Mouse (Mus musculus) megakaryocyte, adult 5-6 weeks (primary cell): ENCODE results near the gene Cops7a. TPM values are rescaled to one million over a fixed set of nuclear protein-coding genes. Genes with fewer than 3 reads are reported as not detected.
A peak's percentile ranks its signal among the peaks of the same experiment; 100 is the strongest.

Experiments
- ATAC-seq: 2 replicates; pipeline ENCODE4 v1.8.0; 2016; ENCODE audit warnings: mild to moderate bottlenecking, inconsistent platforms; ENCODE audit not compliant: poor library complexity, severe bottlenecking
- total RNA-seq, 2 experiments: library from RNA; stranded (forward) in 1 of 2; stranded (reverse) in 1 of 2; fragments of 153-499, 151-499 nt in 1 of 2; fragments of 221-1000, 200-1000 nt in 1 of 2; gene quantifications; 2 replicates each; pipeline versions ENCODE4 v1.2.3 to v1.2.4; 2015 to 2017

The Cops7a gene
- total RNA-seq, 2 experiments from 2014 or later = 25.7 to 35.4 TPM

DNA sequence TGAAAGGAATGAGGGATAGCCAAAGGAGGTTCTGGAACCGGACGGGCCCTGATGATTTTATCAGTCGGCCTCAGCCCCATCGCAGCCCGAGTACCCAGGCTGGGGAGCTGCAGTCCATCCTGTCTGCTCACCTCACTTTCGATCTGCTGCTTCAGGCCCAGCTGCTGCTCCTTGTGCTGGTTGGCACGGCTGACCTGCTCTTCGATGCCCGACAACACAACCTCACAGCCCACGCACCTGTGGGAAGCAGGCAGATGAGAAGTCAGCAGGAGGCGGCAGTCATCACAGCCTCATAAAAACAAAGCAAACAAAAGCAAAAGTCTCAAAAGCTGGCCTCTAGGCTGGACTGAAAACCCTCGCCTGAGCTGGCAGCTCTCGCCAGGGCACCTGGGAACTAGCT, 5.4 kb downstream of the Cops7a start:
- no peak for ATAC-seq

DNA sequence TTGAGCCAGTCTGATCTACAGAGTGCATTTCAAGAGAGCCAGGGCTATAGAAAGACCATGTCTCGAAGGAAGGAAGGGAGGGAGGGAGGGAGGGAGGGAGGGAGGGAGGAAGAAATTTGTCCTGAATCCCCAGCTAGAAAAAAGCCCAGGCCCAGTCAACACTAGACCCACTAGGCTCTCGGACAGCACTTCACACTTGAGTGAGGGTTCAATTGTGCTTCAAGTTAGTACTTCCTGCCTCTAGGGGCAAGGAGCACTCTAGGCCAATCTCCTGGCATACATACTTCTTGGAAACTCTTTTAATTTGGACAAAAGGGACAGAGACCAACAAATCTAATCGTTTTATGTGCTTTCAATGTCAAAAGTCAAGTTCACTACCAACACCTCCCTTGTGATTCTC, 7.2 kb downstream of the Cops7a start:
- ATAC-seq = no peak

DNA sequence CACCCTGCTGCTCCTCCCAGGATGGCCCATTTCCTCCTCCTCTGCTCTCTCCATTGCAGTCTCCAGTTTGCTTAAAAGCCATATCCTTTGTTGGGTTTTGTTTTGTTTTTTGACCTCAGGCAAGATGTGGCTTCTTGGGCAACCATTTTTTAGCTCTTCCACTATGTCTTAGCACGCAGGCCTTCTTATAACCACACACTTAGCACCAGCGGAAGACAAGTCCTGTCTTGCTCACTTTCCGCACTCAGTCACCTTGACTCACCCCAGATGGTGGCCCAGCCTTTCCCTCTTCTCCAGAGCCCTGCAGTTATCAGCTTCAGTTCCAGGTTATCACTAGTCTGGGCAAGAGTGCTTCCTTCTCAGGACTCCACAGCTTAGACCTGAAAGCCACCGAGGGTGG, 10.1 kb downstream of the Cops7a start:
- no peak for ATAC-seq

DNA sequence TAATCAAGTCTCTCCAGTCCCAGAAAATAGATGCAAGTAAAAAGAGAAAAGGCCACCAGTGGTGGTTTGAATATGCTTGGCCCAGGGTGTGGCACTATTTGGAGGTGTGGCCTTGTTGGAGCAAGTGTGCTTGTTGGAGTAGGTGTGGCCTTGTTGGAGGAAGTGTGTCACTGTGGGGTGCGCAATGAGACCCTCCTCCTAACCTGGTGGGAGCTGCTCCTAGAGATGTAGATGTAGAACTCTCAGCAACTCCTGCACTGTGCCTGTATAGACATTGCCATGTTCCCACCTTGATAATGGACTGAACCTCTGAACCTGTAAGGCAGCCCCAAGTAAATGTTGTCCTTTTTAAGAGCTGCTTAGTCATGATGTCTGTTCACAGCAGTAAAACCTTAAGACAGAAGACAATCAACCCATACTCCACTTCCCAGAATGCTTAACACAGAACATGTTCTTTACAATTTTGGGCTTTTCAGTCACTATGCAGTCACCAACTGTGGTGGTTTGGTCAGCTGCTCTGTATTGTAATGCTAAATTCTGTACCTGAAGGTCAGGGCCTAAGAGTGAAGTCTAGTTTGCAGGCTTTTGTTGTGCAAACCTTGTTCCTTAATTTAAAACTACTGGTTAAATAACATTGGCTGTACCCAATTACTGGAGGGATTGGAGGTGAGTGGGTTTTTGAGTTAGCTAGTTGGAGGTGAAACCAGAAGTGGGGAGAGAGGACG, 11.2 kb downstream of the Cops7a start:
- no peak for ATAC-seq

DNA sequence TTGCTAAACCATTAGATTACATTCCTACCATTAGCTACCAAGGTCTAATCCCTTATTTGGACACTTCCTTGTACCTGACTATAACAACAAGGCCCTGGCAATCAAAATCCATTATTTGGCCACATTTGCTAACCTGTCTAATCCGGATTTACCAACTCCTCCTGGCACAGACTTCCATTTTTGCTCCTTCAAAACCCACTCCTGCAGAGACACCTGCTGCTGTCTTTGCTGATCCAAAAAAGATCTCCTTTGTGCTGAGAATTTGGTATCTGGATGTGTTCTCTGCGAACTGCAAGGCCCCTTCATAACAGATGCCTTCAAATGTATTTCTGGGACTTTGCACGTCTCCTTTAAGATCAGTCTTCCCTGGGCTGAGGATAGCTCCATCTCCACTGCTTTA, 21.8 kb downstream of the Cops7a start:
- ATAC-seq = no peak

DNA sequence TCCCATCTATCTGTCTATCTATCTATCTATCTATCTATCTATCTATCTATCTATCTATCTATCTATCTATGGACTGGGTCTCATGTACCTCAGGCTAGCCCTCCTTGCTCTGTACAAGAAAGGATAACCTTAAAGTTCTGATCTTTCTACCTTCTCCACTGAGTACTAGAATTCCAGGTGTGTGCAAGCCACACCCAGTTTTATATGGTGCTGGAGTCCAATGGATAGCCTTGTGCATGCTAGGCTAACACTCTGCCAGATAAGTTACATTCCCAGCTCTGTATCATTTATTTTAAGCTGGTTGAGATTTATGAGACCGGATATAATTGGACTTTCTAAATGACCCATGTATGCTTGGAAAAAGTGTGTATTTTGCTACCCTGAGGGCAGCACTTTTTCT, 23.7 kb downstream of the Cops7a start:
- ATAC-seq = no peak

DNA sequence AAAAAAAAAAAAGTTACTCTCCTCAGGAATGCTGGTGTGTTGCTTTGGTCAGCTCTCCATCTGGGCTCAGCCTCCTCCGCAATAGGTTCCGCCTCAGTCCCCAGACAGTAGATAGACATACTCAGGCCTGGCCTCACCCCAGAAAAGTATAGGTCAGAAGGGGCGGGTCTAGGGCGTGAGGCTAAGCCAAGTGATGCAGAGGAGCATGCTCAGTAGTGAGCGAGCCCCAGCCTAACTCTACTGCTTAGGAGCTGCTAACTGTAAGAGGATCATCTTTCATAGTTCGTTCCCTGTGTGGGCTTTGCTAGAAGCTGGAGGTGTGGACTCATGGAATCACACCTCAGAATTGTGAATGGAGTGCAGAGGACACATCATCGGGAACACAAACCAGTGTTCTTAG, 26.8 kb downstream of the Cops7a start:
- no peak for ATAC-seq

DNA sequence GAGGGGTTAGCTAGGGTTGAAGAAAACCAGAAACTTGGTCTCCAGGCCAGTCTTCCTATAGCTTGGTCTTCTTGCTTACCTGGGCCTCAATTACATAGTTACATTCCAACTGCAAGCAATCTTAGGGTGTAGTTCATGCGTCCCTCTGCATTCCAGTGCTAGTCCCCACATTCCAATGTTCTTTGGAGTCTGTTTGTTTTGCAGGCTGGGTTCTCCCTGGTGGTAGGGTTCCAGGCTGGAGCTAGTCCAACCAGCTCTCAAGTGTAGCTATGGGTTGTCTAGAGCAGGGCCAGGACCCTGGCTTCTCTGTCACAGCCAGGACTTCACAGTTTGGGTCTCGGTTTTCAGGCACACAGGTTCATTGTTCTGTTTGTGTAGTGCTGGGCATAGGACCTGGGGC, 27.8 kb downstream of the Cops7a start:
- no peak for ATAC-seq

DNA sequence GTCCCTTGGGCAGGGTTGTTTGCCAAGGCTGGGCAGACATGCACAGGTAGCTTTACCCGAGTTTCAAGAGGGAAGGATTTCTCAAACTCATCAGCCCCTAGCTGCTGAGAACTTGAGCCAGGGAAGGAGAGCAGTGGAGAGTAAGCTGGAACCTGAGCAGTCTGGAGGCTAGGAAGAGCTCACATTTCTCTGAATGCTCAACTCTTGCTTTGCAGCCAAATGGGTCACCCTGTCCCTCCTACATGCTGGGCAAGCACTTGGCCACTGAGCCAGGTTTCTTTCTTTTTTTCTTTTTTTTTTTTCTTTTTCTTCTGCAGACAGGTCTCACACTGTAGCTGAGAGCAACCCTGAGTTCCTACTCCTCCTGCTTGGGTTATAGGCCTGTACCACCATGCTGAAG, 28.7 kb downstream of the Cops7a start:
- no peak for ATAC-seq

DNA sequence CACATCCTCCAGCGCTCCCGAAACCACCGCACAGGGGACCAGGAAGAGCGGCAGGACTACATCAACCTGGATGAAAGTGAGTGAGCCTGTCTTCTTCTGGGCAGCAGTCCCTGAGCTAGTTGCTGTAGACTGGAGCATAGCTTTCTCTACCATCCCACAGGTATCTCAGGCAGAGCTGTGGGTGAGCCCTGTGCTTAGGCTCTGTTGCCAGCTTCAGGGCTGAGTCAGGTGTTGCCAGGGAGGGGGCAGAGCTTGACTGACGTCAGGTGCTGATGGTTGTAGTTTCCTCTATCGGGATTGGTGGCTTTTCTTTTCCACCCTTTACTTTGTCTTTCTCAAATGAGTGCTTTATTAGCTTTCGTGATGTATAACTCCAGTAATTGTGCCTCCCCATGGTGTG, 30.7 kb downstream of the Cops7a start:
- no peak for ATAC-seq

DNA sequence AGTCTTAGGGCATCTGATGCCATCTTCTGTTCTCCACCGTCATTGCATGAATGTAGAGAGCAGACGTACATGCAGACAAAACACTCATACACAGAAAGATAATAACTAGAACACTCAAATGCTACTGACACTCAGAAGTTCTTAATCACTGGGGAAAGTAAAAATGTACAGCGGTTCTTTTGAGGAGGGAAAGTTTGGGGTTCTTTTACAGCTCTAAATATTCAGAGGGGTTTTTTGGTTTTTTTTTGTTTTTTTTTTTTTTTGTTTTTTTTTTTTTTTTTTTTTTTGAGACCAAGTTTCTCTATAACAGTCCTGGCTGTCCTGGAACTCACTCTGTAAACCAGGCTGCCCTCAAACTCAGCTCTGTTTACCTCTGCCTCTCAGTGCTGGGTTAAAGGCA, 32.2 kb downstream of the Cops7a start:
- no peak for ATAC-seq

DNA sequence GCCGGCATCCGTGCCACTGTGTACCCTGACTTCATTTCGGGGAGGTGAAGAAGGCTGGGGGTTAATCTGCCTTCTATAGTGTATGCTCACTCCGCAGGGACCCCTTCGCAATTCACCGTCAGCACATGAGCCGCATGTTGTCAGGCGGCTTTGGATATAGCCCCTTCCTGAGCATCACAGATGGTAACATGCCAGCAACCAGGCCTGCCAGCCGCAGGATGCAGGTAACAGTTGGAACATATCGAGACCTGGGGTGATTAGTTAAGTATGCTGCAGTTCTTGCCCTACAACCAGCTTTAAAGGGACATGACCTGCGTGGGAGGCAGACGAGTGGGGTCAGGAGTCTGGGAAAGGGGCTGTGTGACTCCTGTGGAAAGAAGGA, 33.0 kb downstream of the Cops7a start:
- ATAC-seq = no peak

DNA sequence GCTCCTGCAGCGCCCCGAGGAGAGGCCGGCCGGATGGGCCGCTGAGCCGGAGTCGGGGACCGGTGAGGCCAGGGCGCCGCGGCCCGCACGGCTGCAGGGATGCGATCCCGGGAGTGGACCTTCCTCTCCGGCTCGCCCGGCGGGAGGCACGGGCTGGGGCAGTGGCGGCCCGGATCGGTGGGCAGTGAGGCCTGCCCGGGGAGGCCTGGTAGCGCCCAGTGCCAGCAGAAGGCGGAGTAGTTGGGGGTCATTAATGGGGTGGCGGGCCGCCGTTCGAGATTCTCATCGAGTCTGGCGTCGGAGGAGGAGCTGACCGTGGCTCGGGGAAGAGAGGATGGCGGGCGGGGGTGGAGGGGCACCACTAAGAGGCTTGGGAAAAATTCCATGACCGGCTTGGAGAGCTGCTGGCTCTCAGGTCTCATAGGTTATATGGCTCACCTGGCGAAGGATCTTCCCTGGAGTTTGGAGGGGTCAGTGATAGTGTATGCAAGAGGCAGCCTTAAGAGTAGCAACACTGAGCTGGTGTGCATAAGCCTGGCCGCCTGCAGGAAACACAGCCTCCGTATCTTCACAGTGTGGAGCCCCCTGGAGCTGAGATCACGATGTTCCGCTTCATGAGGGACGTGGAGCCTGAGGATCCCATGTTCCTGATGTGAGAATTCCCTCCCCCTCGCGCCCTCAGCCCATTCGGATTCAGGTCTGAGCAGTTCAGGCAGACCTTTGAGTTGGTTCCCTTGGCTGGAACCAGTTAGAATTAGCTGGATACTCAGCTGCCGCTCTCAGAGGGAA, 33.6 kb downstream of the Cops7a start:
- ATAC-seq = no peak

DNA sequence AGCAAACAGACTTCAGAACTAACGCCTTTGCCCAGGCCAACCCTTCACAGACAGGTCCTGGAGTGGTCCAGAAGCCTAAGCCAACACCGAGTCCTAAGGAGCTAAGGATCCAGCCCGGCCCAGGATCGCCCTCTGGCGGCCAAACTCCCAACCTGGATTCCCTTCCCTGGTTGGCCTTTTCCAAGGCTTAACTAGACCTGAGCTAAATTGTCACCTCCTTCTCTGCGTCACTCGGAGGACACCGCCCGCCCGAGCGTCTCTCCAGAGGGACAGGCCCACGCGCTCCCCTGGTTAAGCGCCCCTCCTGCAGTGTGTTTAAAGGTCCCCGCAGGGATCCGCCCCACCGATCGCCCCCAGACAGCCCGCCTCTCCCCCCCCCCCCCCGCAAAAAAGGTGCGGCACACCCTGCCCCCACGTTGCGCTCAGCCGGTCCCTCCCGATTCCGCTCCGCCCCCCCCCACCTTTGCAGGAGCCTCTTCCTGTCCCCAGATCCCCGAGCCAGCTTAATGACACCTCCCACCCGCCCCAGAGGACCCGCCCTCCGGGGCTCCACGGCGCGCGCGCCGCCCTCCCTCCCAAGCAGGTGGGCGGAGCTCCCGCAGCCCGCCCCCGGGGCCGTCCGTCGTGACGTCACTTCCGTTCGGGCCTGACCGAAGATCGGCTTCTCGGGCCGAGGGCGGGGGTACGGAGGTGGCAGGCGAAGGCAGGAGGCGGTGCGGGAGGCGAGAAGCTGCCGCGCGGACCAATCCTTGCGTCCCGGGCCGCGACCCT, 34.4 kb downstream of the Cops7a start, which contains the start of gene Mlf2:
TSS of gene Mlf2 (plus strand) at position 633 of the 771 bp plus-strand sequence.
- ATAC-seq = peak; percentile 90

DNA sequence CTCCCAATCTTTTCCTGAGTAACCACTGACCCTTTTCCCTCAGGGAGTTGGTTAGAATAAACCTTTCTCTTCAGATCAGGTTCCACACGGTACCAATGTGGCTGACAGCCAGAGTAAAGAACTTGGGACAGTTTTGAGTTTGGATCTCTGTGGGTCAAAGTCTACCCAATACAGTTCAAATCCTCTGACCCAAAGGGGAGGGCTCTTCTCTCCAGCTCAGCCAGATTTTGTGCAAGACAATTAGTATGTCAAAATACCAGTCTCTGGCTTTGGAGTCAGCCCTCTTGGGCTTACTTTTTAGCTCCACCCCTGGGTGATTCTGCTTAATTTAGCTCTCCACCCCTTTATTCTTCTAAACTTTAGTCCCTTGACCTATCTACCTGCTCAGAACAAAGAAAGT, 35.1 kb downstream of the Cops7a start:
- ATAC-seq = 0 out of 2 replicates have a peak, but pooled peaks have one; percentile 0

DNA sequence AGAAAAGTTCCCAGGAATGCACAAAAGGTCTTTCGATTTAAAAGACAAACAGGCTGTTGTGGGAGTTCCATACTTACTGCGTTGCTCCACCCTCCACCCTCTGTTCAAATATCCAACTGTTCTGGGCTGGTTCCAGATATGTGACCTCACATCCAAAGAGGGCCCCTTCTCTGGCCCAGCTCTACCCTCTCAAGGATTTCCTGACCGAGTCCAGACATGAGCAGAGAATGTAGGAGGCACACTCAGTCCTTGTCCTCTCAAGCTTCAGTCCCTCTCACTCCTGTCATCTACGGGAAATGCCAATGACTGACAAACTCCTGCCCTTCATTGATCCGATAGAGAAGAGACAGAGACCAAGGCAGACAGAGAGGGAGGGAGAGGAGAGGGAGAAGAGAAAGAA, 39.4 kb downstream of the Cops7a start:
- ATAC-seq = no peak

DNA sequence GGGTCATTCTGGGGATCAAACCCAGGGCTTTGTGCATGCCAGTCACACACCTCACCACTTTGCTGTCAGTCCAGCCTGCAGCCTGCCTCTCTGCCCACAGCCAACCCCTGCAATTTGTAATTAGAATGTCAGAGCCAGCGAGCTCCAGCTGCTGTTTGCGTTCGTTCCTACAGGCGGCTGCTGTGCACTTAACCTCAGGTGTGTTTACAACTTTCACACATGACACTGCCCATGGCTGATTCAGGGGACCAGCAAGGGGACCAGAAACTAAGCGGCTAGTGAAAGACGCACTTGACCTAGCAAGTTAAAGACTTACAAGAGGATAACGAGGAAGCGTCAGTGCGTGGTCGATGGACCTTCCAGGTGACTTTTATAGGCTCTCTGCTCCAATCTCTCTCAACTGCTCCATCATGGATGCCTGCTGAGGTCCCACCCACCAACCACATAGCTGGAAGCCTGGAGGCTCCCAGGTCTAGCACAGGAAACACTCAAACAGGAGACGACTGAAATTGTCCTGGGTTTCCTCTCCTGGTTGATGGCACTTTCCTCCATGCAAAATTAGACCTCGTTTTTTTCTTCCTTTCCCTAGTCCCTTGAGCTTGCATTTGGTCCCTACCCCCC, 40.1 kb downstream of the Cops7a start:
- no peak for ATAC-seq

DNA sequence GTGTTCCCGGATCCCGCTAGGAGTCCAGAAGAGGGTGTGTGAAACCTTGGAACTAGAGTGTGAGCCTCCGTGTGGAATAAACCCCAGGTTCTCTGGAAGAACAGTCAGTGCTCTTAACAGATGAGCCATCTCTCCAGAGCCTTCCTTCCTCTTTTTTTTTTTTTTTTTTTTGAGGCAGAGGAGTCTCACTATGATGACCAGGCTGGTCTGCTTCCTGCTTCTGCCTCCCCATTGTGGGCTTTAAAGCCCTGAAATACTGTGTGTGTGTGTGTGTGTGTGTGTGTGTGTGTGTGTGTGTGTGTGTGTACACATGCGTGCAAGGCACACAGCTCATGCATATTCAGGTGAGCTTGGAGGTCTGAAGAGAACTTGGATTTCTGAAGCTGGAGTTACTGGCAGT, 43.8 kb downstream of the Cops7a start:
- peak; percentile 49 for ATAC-seq

DNA sequence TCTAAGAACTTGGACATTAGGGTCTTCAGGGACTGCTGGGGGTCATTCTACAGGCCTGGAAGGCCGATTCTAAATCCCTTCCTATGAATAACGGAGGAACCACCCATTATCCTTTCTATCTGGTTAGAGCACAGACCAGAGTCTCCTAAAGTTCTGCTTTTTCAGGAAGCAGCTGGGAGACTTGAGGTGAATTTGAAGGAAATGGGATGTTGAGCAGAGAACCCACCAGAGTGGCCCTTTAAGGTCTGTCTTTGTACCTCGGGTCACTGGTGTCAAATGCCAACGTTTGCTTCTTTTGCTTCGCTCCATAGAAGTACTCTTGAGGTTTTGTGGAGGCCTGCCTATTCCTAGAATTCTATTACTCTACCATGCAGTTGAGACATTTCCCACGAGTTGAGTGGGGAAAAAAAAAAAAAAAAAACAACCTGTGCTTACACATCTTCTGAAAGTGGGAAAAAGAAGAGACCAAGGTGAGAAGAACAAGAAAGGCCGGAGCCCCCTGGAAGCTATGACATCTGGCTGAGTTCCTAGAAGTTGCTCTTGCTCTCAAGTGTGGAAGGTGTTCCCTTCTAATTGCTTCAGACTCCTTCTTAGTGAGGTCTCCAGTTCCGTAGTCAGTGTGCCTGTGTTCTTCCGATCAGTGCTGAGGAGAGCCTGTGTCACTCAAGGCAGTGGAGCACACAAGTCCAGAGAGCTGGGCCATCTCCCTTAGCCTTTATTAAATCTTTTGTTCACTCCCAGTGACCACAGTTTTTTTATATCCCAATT, 44.8 kb downstream of the Cops7a start:
- ATAC-seq = no peak

DNA sequence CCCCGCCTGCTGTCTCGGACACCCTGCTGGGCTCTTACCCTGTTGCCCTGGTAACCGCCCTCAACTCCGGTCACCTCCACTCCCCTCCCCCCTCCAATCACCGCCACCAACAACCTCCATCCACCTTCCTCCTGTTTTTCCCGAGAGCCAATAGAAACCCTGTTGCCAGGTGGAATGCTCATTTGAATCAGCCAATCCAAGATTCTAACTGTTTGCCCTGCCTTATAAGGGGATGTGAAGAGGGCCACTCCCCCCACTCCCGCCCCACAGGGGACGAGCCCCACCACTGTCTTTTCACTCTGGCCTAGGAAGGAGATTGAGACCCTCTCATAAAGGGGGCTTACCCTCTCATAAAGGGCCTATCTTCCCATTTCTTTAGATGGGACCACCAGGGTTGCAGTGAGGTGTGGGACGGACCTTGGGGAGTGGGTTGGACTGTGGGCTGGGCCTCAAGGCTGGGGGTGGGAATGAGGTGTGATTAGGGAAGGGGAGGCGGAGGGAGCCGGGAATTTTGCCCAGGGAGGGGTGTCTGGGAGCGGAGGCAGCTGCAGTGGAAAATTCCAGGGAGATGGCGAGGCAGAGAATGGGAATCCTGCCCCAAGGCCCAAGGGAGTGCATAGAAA, 45.5 kb downstream of the Cops7a start, which contains the start of gene Ptms:
TSS of gene Ptms (minus strand) at position 409 of the 623 bp plus-strand sequence.
- ATAC-seq = peak; percentile 28
